Mouse (Mus musculus) olfactory bulb, adult 2 months (tissue): ENCODE results near the gene Nhej1.

Source experiments
- CTCF ChIP-seq: fragments of 200-500 bp; IDR thresholded peaks from 2 replicates; pipeline ENCODE4 v1.5.1; 2012; ENCODE audit warnings: low read depth, mild to moderate bottlenecking, low read length, moderate library complexity; ENCODE audit not compliant: insufficient read depth
- POLR2A ChIP-seq: fragments of 200-500 bp; IDR thresholded peaks from 2 replicates; pipeline ENCODE4 v1.6.1; 2012; ENCODE audit warnings: mild to moderate bottlenecking, low read depth, low read length, moderate library complexity; ENCODE audit not compliant: insufficient read depth

GRCm38 (mm10) chr1:74962853-74963227 is 162.2 kb downstream of the Nhej1 start:
- TF ChIP-seq CTCF, result no peak
- no peak for TF ChIP-seq POLR2A
